Mouse (Mus musculus): Measurements from ENCODE around the gene Myh14. TPM values are rescaled to one million over a fixed set of nuclear protein-coding genes. Genes with fewer than 3 reads are reported as not detected.

Gene Myh14
- polyA plus RNA-seq, 1 experiment, result not detected

DNA sequence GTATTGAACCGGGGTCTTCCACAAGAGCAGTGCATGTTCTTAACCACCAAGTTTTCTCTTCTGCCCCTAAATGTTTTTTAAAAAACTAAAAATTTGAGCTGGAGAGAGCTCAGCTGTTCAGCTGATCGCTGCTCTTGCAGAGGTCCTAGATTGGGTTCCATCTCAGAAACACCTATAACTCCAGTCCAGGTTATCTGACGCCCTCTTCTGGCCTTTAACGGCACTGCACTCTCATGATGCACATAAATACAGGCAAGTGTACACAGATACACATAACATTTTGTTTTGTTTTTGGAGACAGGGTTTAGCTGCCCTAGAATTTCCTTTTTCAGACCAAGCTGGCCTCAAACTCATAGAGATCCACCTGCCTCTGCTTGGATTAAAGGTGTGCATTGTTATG lies 3.9 kb upstream of the Myh14 start:
- no peak overlapping the region for H3K27ac ChIP-seq (ENCODE audit: insufficient read depth, low read depth, low read length)
- TF ChIP-seq CTCF (IDR thresholded peaks at IDR 0.05; ENCODE audit: low read depth, low read length), result no peak
- no peak for TF ChIP-seq POLR2A (IDR thresholded peaks at IDR 0.05; ENCODE audit: borderline replicate concordance, low read depth, low read length)
- H3K4me3 ChIP-seq (ENCODE audit: insufficient read depth, low read length), result no peak overlapping the region
- no peaks in the 10 kb centered on the region for H3K4me1 ChIP-seq (ENCODE audit: control insufficient read depth, insufficient read depth, low read length)

GRCm38 (mm10) chr7:44672193-44672592 lies 1.6 kb upstream of the Myh14 start:
- H3K4me3 ChIP-seq (ENCODE audit: insufficient read depth, low read length), result no peak overlapping the region
- no peaks in the 10 kb centered on the region for H3K4me1 ChIP-seq (ENCODE audit: control insufficient read depth, insufficient read depth, low read length)
- no peak overlapping the region for H3K27ac ChIP-seq (ENCODE audit: insufficient read depth, low read depth, low read length)
- TF ChIP-seq POLR2A (IDR thresholded peaks at IDR 0.05; ENCODE audit: borderline replicate concordance, low read depth, low read length), result no peak

- H3K4me3 ChIP-seq (ENCODE audit: insufficient read depth, low read length), result no peak overlapping the region
- no peaks in the 10 kb centered on the region for H3K4me1 ChIP-seq (ENCODE audit: control insufficient read depth, insufficient read depth, low read length)
- TF ChIP-seq POLR2A (IDR thresholded peaks at IDR 0.05; ENCODE audit: borderline replicate concordance, low read depth, low read length), result no peak
- no peak for TF ChIP-seq CTCF (IDR thresholded peaks at IDR 0.05; ENCODE audit: low read depth, low read length)
- H3K27ac ChIP-seq (ENCODE audit: insufficient read depth, low read depth, low read length), result no peak overlapping the region
These were observed 1.5 kb downstream of the Myh14 start for GRCm38 (mm10) chr7:44669103-44669502.

- no peak overlapping the region for H3K4me3 ChIP-seq (ENCODE audit: insufficient read depth, low read length)
- H3K4me1 ChIP-seq (ENCODE audit: control insufficient read depth, insufficient read depth, low read length), result no peaks in the 10 kb centered on the region
- no peak overlapping the region for H3K27ac ChIP-seq (ENCODE audit: insufficient read depth, low read depth, low read length)
- TF ChIP-seq POLR2A (IDR thresholded peaks at IDR 0.05; ENCODE audit: borderline replicate concordance, low read depth, low read length) (no peak), CTCF (IDR thresholded peaks at IDR 0.05; ENCODE audit: low read depth, low read length) (no peak)
These were observed 2.5 kb downstream of the Myh14 start for GRCm38 (mm10) chr7:44667996-44668738.

GRCm38 (mm10) chr7:44666462-44666861 lies 4.2 kb downstream of the Myh14 start:
- no peaks in the 10 kb centered on the region for H3K4me1 ChIP-seq (ENCODE audit: control insufficient read depth, insufficient read depth, low read length)
- no peak for TF ChIP-seq CTCF (IDR thresholded peaks at IDR 0.05; ENCODE audit: low read depth, low read length)
- TF ChIP-seq POLR2A (IDR thresholded peaks at IDR 0.05; ENCODE audit: borderline replicate concordance, low read depth, low read length), result no peak
- no peak overlapping the region for H3K4me3 ChIP-seq (ENCODE audit: insufficient read depth, low read length)
- H3K27ac ChIP-seq (ENCODE audit: insufficient read depth, low read depth, low read length), result no peak overlapping the region

GRCm38 (mm10) chr7:44664731-44665130 lies 5.9 kb downstream of the Myh14 start:
- Histone ChIP-seq H3K4me1 (ENCODE audit: control insufficient read depth, insufficient read depth, low read length) (no peaks in the 10 kb centered on the region), H3K27ac (ENCODE audit: insufficient read depth, low read depth, low read length) (no peak overlapping the region), H3K4me3 (ENCODE audit: insufficient read depth, low read length) (no peak overlapping the region)
- TF ChIP-seq POLR2A (IDR thresholded peaks at IDR 0.05; ENCODE audit: borderline replicate concordance, low read depth, low read length) (no peak), CTCF (IDR thresholded peaks at IDR 0.05; ENCODE audit: low read depth, low read length) (no peak)

DNA sequence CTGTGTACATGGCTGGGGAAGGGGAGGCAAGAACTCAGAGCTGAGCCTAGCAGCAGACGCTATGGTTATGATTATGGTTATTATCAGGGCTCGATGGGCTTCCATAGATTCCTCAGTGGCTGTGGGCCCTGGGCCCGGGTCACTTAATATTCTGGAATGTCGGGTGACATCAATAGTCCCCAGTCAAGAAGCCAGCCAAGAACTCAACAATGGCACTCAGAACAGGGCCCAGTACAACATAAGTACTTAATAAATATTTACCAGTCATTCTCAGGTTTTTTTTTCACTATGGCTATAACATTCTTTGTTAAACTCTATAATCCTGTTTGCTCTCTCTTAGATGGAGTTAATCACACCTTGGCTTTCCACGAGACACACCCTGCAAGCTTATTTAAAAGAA lies 7.1 kb downstream of the Myh14 start:
- Histone ChIP-seq H3K27ac (ENCODE audit: insufficient read depth, low read depth, low read length) (no peak overlapping the region), H3K4me3 (ENCODE audit: insufficient read depth, low read length) (no peak overlapping the region), H3K4me1 (ENCODE audit: control insufficient read depth, insufficient read depth, low read length) (no peaks in the 10 kb centered on the region)
- TF ChIP-seq POLR2A (IDR thresholded peaks at IDR 0.05; ENCODE audit: borderline replicate concordance, low read depth, low read length) (no peak), CTCF (IDR thresholded peaks at IDR 0.05; ENCODE audit: low read depth, low read length) (no peak)

- Histone ChIP-seq H3K4me1 (ENCODE audit: control insufficient read depth, insufficient read depth, low read length) (no peaks in the 10 kb centered on the region), H3K27ac (ENCODE audit: insufficient read depth, low read depth, low read length) (no peak overlapping the region), H3K4me3 (ENCODE audit: insufficient read depth, low read length) (no peak overlapping the region)
- no peak for TF ChIP-seq POLR2A (IDR thresholded peaks at IDR 0.05; ENCODE audit: borderline replicate concordance, low read depth, low read length)
- no peak for TF ChIP-seq CTCF (IDR thresholded peaks at IDR 0.05; ENCODE audit: low read depth, low read length)
These were observed 8.1 kb downstream of the Myh14 start for GRCm38 (mm10) chr7:44662569-44662968.

- Histone ChIP-seq H3K4me3 (ENCODE audit: insufficient read depth, low read length) (no peak overlapping the region), H3K27ac (ENCODE audit: insufficient read depth, low read depth, low read length) (no peak overlapping the region), H3K4me1 (ENCODE audit: control insufficient read depth, insufficient read depth, low read length) (no peaks in the 10 kb centered on the region)
- no peak for TF ChIP-seq CTCF (IDR thresholded peaks at IDR 0.05; ENCODE audit: low read depth, low read length)
These were observed 8.5 kb downstream of the Myh14 start for GRCm38 (mm10) chr7:44662168-44662567.

GRCm38 (mm10) chr7:44661219-44661618 lies 9.4 kb downstream of the Myh14 start:
- no peaks in the 10 kb centered on the region for H3K4me1 ChIP-seq (ENCODE audit: control insufficient read depth, insufficient read depth, low read length)
- no peak for TF ChIP-seq CTCF (IDR thresholded peaks at IDR 0.05; ENCODE audit: low read depth, low read length)
- TF ChIP-seq POLR2A (IDR thresholded peaks at IDR 0.05; ENCODE audit: borderline replicate concordance, low read depth, low read length), result no peak
- no peak overlapping the region for H3K27ac ChIP-seq (ENCODE audit: insufficient read depth, low read depth, low read length)
- no peak overlapping the region for H3K4me3 ChIP-seq (ENCODE audit: insufficient read depth, low read length)

DNA sequence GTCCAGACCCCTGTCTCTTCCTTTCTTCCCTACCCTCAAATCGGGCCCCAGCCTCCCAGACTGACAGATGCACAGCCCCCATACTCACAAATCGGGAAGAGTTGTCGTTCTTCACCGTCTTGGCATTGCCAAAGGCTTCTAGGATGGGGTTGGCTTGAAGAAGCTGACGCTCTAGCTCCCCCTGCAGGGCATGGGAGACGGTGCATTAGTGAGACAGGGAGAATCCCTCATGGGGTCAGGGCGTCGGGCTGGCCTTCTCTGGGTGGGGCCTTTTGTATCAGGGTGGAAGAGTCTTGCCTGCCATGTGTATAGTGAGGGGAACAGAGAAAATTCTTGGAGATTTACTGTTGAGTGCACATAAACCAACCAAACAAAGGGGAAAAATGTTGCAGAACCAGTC lies 15.1 kb downstream of the Myh14 start:
- H3K4me3 ChIP-seq (ENCODE audit: insufficient read depth, low read length), result no peak overlapping the region
- TF ChIP-seq POLR2A (IDR thresholded peaks at IDR 0.05; ENCODE audit: borderline replicate concordance, low read depth, low read length) (no peak), CTCF (IDR thresholded peaks at IDR 0.05; ENCODE audit: low read depth, low read length) (peak; percentile 62)
- H3K27ac ChIP-seq (ENCODE audit: insufficient read depth, low read depth, low read length), result no peak overlapping the region
- no peaks in the 10 kb centered on the region for H3K4me1 ChIP-seq (ENCODE audit: control insufficient read depth, insufficient read depth, low read length)
